Mouse (Mus musculus) CD4-positive, CD25-positive, alpha-beta regulatory T cell, adult 2 months (primary cell): ENCODE measurements around the gene Ddias.
"Not testable (repeated sequence)": the region's sequence is repeated elsewhere in the genome, so short reads cannot be mapped to it uniquely, and the experiment has no call there.

Source experiments
- DNase-seq: peaks from one replicate; pipeline ENCODE4 v3.0.0-alpha.2; 2012; ENCODE audit warnings: low read depth, low spot score

Gene Ddias

DNA sequence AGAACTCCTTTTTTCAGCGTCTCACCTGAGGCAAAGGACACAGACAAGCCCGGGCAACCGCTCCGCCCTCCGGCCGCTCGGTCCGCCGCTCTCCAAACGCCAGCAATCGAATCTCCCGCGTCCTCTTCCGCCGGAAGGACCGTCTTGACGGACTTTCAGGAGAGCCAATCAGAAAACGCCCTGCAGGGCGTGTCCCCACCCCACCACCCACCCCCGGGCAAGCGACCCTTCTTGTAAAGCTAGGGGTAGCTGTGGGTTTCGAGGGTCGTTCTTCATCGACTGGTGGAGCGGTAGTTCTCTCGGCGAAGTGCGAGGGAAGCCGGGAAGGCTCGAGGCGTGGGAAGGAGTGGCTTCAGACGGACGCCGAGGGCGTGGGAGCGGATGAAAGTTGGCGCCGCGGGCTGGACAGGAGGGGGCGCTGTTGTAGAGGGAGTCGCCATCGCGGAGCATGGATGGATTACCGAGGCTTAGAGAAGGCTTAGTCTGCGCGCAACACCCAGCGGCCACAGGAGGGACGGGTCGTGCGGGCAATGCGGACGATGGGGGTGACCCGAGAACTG is at the start of gene Ddias, which contains the start of gene Prcp:
TSS of gene Ddias (minus strand) at position 132 of the 560 bp plus-strand sequence.
TSS of gene Prcp (plus strand) at position 355 of the 560 bp plus-strand sequence.
- peak; percentile 94 for DNase-seq

GRCm38 (mm10) chr7:92920857-92921172 is 46.8 kb upstream of the Ddias start:
- no peak for DNase-seq

GRCm38 (mm10) chr7:92920172-92920856 is 46.3 kb upstream of the Ddias start:
- DNase-seq, result no peak

DNA sequence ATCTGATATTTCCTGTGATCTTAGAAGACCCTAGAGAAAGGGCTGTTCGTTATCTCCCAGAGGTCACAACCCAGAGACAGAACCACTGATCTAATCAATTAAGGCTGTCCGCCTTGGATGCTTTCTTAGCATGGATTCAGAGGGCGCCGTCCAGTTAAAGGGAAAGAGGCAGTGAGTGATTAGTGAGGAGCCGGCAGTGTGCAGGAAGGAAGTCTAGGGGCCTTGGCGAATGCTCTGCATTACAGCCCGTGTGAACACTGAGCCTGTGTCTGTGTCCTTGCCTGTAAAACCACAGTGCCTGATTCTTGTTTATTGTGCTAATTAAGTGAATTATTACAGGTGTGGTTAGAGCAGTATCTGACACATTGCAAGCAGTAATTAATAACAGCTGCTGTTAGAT is 30.2 kb upstream of the Ddias start:
- DNase-seq, result not testable (repeated sequence)

- DNase-seq, result peak; percentile 89
Measured at GRCm38 (mm10) chr7:92903360-92904038, 29.5 kb upstream of the Ddias start.

GRCm38 (mm10) chr7:92897021-92897420 is 23.0 kb upstream of the Ddias start:
- peak; percentile 7 for DNase-seq

GRCm38 (mm10) chr7:92896036-92896435 is 22.0 kb upstream of the Ddias start:
- no peak for DNase-seq

- peak; percentile 53 for DNase-seq
Measured at GRCm38 (mm10) chr7:92893478-92893877, 19.4 kb upstream of the Ddias start.

DNA sequence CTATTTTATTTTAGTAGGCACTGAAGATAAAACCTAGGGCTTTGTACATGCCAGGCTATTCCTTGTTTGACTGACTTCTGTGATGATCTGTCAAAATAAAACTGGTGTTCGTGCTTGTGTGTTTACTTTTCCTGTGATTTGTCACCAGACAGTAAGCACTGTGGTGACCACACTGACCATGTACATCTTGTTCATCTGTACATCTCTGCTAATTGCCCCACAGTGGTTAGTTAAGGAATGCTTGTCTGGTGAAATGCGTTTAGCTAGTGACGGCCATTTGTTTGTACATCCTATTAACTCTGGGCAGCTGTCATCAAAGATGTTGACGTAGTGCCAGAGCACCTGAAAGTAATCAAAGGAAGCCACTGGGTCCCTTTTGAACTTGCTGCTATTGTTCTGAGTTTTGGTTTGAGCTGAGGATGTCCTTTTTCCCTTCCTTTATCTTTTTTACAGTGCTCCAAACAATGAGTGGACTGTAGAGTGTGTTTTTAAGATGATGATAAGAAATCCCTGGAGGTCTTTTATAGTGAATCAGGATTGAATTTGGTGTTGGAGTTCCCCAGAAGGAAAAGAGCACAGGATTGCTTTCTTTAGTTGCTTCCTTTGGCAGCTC is 16.7 kb upstream of the Ddias start:
- no peak for DNase-seq

- no peak for DNase-seq
Measured at GRCm38 (mm10) chr7:92890211-92890610, 16.2 kb upstream of the Ddias start.

- no peak for DNase-seq
Measured at GRCm38 (mm10) chr7:92887230-92887629, 13.2 kb upstream of the Ddias start.

DNA sequence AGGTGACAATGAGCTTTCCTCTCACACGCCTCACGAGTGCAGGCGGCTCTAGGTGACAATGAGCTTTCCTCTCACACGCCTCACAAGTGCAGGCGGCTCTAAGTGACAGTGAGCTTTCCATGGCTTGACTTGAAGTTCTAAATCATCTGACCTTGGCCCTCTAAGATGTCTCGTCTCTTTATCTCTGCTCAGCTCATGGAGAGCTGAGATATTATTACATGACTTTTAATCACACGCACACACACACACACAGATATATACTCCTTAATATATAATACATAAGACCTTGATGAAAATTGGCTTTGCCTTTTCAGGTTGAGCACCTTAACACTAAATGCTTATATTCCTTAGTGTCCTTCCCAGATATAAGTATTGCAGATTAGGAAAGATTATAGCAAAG is 12.8 kb upstream of the Ddias start:
- no peak for DNase-seq

DNA sequence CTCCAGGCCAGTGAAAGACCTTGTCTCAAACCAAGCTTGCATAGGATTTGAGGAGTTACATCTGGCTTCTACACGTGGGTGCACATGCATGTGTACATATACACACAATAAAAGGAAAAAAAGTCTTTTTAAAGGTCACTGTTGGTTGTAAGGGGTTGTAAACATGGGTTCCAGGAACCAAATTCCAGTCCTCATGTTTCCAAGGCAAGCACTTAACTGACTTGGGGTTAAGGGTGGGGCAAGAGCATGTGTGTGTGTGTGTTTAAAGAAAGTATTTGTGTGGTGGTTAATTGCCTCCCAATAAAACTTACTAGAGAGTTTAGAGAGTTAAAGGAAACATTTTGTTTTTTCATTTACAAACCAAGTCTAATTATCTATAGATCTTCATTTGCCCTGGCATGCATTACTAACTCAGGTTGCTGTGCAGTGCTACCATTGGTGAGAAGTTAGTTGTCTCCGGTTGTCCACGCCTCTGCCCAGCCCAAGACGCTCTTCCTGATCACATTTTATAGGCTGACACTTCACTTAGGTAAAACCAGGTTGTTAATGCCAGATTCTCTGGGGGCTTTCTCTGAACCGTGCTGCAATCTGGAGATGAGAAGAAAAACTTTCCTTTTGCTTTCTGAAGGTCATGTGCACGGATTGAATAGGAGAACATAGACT is 11.1 kb upstream of the Ddias start:
- DNase-seq, result no peak

GRCm38 (mm10) chr7:92883850-92884716 is 10.0 kb upstream of the Ddias start:
- DNase-seq, result no peak

- DNase-seq, result no peak
Measured at GRCm38 (mm10) chr7:92878575-92879285, 4.7 kb upstream of the Ddias start.

DNA sequence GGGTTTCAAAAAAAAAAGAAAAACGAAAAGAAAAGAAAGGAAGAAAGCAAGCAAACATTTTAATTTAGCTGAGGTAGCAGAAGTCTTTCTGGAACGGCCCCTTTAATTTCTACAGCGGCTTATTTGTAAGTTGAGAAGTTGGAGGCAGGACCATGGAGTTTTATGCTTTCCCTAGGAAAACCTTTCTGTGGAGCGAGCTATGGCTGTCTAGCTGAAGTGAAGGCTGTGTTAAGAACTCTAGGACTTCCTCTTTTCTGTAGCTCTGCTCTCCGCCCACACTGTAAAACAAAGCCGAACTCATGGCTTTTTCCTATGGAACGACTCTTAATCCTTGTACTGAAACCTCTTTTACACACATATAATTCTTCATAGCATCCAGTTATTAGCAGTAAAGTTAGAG is 2.5 kb upstream of the Ddias start:
- DNase-seq, result peak; percentile 12

DNA sequence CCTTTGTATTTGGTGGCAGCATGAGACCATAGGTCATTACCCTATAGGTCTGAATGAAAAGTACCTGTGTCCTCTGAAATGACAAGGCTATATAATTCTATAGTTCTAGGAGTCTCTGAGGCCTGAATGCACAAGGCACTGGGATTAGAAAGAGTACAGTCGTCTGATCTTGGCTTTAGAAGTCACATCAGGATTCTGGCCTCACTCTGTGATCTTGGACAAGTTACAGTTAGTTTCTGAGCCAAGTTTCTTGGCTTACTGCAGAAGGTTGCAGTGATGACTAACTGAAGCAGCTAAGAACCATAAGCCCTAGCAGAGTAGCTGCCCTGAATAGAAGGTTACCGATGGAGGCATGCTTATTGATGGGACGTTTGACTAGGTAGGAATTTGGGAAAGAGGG is 2.0 kb upstream of the Ddias start:
- peak; percentile 9 for DNase-seq

- DNase-seq, result peak; percentile 97
Measured at GRCm38 (mm10) chr7:92874761-92875408, 838 bp upstream of the Ddias start.

GRCm38 (mm10) chr7:92871596-92871995 is 2.5 kb downstream of the Ddias start:
- no peak for DNase-seq

DNA sequence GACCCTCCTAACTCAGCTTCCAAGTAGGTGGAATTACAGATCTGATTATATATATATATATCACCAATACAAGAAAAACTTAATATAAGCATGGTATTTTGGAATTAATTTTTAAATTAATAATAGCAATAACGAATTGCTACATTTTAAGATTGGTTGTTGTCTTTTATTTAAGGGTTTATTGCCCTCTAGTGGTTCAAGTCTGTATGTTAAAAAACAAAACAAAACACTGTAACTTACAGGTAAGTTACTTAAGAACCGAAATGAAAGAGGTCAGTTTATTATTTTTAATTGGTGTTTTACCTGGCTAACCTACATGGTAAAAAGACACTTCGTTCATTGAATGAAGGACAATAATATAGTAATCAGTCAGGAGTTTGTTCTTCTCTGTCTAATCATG is 3.9 kb downstream of the Ddias start:
- DNase-seq, result peak; percentile 47
